Mouse (Mus musculus) central nervous system, embryonic 11.5 days (tissue): ENCODE measurements around the gene Otud5. TPM values are rescaled to one million over a fixed set of nuclear protein-coding genes. Genes with fewer than 3 reads are reported as not detected.

Source experiments
- polyA plus RNA-seq: library from polyadenylated mRNA; depleted of rRNA; stranded (reverse); fragments of >200 nt; gene quantifications from 2 replicates; pipeline ENCODE4 v1.2.3, GENCODE M21; 2012; rRNA removed

The Otud5 gene
- polyA plus RNA-seq = 43.7 and 56.6 TPM in 2 replicates

DNA sequence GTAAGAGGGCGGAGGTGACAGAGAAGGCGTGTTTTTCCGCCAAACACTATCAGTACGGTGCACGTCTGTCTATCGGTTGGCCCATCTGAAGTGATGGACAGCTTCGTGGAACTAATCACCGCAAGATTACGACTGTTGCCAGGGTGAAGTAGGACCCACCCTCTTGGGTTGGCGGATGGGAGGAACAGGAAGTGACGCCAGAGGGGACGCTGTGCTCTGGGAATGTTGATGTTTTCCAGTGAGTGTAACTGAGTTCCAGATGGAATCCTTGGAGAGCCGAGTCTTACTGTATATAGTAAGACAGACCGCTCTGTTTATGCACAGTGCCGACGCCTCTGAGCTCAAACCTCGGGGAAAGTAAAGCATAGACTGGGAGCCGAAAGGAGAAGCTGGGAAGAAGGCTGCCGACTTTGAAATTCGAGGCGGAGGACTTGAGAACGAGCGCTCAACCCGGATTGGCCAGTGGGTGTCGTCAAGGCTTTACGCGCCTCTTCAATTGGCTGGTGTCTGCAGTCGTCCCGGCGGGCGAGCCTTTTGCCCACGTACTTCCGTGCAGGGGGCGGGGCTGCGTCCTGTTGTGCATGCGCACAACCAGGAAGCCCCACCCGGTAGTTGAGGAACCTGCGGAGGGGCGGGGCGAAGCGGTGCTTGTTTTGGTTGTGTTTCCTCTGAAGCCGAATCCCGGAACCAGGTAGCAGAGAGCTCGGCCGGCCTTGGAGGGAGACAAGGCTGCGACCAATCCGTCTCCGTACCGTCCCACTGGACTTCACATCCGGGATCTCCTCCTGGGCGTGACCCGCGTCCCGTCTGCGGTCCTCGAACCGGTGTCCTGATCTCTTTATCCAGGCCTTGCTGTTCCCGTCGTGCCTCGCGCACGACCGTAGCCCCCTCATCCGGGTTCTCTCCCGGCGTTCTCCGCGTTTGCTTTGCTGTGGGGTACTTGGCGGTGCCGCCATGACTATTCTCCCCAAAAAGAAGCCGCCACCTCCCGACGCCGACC is at the start of gene Otud5:
TSS of gene Otud5 (plus strand) at position 202 of the 1,000 bp plus-strand sequence.

DNA sequence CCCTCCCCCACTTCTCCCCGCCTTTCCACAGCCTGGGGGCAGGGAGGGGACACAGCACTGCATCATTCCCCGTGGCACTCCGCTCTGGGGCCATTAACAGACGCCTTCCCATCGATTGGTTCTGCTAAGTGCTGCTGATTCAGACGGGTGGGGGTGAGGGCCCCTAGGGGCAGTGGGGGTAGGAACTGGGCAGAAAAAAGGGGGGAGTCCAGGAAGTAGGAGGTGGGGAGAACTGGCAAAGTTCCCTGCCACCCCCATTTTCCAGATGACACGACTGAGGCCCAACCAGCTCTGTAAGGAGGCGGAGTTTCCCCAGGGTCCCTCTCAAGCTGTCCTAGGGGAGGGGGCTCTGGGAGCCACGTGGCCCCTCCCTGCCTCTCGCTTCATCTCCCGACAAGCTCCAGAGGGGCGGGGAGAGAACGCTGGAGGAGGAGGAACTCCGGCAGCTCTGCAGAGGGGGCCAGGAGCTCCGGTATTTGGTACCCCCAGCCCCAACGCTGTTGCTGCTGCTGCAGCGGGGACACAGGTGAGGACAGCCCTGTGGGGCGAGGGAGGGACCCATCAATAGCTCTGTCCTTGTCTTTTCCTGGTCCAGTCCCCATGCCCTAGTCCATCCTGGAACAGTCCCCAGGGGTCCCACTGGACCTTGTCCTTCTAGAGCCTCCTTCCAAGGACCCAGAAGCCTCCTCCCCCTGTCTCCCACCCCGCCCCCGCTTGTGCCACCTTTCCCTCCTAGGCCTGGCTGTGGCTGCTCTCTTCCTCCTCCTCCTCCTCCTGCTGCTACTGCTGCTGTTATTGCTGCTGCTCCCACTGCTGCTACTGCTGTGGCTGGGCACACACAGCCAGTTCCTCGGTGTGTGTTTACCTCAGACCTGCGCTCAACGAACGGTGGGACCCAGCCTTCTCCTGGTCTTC is 19.0 kb upstream of the Otud5 start, which contains the start of gene Kcnd1:
TSS of gene Kcnd1 (plus strand) at position 425 of the 915 bp plus-strand sequence.

DNA sequence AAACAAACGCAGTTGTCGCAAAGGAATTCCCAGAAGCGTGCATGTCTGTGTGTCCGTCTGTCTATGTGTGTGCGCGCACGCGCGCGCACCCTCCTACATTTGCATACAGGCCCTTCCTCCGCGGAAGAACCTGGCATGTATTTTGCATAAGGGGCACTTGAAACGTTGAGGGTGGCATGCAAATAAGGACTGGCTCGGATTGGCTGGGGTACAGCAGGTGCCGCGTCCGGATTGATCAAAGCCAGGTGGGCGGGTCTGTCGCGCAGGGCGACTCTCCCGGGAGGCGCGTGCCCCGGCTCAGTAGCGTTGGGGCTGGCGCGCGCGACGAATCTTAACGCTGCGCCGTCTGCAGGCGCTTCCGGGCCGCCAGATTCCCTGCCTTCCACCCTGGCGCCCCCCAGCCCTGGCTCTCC is 36.8 kb downstream of the Otud5 start, which contains the start of gene Pim2:
TSS of gene Pim2 (plus strand) at position 256 of the 413 bp plus-strand sequence.

DNA sequence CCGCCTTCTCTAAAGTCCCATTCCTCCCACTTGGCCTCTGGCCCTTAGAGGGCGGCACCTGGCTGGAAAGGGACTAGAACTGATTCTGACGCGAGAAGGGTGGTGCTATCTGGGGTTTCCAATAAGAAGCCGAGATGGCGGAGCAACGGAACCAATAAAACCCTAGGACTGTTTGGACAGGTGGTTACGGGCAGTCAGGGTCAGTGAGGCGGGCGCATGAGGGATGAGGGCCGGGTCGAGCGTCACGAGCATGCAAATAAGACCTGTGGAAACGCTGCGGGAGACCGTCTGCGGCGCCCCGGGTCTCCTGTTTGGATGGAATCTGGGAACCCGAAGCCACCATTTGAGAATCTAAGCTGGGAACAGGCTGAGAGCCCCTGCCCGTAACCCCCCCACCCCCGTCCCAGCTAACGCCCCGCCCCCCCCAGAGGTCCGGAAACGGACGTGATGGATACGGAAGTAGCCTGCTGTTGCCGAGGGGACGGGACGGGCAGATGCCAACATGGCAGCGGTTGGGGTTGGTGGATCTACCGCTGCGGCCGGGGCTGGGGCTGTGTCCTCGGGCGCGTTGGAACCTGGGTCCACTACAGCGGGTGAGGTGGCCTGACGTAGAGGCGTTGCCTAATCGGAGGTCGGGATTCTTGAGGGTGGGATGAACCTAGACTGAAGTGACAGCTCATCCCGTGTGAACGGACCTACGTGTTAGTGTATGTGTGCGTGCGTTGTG is 42.8 kb downstream of the Otud5 start, which contains the start of gene Slc35a2:
TSS of gene Slc35a2 (plus strand) at position 188 of the 727 bp plus-strand sequence.

DNA sequence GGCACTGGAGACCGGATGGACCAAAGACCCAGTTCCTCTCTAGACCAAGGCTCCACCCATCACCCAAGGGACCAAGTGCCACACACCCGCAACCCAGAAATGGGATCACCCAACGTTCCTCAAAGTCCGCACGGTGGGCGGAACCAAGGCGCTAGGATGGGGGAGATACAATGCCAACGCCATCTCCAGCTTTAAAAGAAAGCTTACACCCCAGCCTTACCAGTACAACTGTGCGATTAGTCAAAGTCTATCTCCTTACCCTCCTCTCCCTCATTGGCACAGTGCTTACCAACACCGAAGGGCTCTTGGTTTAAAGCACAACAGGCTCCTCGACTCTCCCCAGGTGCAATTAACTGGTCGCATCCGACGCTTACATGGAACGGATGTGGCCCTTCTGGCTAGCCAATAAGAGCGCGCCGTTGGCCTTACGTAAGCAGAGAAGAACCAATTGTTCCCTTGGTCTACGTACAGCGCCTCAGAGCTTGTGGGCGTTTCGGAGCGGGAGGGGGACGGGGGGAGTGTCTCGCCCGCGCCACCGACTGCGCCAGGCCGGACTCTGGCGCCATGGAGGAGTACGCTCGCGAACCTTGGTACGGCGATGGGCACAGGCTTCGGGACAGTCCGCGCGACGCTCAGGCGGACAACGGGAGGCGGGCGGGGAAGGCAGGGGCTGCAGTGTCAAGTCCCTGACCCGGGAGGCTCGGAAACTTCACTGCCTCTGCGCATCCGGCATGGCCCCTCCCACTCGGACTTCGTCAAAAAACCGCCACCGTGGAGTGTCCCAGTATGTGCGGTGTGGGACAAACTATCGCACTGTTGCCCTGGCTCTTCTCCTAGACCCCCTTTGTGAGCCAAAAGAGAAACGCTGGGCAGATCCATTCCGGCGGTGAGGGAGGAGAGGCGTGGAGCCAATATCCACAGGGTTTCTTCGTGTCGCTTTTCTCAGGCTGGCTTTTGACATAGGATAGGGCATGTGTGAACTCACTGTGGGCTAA is 58.0 kb downstream of the Otud5 start, which contains the start of the genes Pqbp1 and Timm17b:
TSS of gene Pqbp1 (minus strand) at position 390 of the 995 bp plus-strand sequence.
TSS of gene Timm17b (plus strand) at position 478 of the 995 bp plus-strand sequence.

DNA sequence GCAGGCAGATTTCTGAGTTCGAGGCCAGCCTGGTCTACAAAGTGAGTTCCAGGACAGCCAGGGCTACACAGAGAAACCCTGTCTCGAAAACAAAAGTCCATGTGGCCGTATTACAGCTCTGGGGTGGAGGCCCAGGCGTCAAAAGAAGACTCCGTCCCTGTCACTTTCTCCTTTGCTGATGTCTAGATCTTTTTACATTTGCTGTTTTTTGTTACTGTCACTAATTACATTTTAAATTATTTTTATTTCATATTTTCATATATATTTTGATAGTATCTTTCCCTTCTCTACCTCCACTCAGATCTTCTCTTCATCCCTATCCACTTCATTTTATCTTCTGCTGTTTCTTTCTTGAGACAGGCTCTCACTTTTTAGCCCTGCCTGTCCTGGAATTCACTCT is 66.6 kb downstream of the Otud5 start, which contains the start of gene Gm10491:
TSS of gene Gm10491 (minus strand) at position 101 of the 400 bp plus-strand sequence.

DNA sequence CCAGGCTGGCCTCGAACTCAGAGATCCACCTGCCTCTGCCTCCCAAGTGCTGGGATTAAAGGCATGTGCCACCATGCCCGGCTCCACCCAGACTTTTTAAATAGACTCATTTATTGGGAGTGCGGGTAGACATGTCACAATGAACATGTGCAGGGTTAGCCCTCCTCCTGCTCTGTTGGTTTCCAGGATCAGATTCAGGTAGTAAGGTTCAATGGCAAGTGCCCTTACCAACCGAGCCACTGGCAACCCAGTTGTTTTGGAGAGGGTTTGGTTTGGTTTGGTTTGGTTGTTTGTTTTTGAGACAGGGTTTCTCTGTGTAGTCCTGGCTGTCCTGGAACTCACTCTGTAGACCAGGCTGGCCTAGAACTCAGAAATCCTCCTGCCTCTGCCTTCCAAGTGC is 68.1 kb downstream of the Otud5 start, which contains the start of gene Gm10490:
TSS of gene Gm10490 (plus strand) at position 301 of the 400 bp plus-strand sequence.

DNA sequence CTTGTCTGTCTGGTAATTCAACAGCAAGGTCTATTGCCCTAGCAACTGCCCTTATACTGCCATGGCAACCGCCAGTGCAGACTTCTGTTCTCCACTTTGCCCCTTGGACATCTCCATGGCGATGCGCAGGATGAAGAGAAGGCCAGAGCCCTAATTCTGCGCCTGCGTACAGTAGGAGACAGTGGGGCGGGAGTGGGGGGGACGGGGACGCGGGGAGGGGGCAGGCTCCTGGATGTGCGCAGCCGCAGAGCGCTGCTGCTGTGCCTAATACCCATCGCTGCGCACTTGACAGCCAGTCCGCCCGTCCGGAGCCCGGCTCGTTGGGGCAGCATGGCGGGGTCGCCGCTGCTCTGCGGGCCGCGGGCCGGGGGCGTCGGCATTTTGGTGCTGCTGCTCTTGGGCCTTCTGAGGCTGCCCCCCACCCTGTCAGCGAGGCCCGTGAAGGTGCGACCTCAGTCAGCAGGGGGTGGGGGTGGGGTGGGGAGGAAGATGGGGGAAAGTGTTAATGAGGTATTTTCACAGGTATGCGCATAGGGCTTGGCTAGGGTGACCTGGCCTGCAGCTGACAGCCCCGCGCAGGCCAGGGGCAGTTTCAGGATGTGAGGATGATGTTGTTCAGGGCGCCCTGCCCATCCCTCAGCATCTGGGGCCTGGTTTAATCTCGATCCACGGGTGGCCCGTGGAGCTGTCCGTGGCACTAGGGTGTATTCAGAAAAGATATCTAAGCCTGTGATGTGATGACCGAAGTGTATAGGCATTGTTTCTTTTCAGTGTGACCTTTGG is 78.6 kb downstream of the Otud5 start, which contains the start of gene Pcsk1n:
TSS of gene Pcsk1n (plus strand) at position 222 of the 783 bp plus-strand sequence.

Other genes starting within 250 kb of the Otud5 start
- gene Ccdc22, start 235.8 kb upstream of the Otud5 start, polyA plus RNA-seq = 24.3 and 26.8 TPM in 2 replicates
- gene Cacna1f, start 234.3 kb upstream of the Otud5 start, polyA plus RNA-seq = 0.01 and 0.02 TPM in 2 replicates
- 24.8 and 45.7 TPM in 2 replicates for gene Syp, start 202.9 kb upstream of the Otud5 start, polyA plus RNA-seq
- gene Prickle3, start 184.1 kb upstream of the Otud5 start, polyA plus RNA-seq = 4.0 and 7.8 TPM in 2 replicates
- gene Plp2, start 170.0 kb upstream of the Otud5 start, polyA plus RNA-seq = 27.1 and 66.2 TPM in 2 replicates
- 0.16 and 0.22 TPM in 2 replicates for gene Magix, start 160.1 kb upstream of the Otud5 start, polyA plus RNA-seq
- gene Gpkow, start 144.2 kb upstream of the Otud5 start, polyA plus RNA-seq = 33.8 and 34.8 TPM in 2 replicates
- 27.5 and 38.5 TPM in 2 replicates for gene Wdr45, start 127.0 kb upstream of the Otud5 start, polyA plus RNA-seq
- gene Gm45208, start 119.1 kb upstream of the Otud5 start, polyA plus RNA-seq = 0.24 and 0.42 TPM in 2 replicates
- 53.9 and 70.5 TPM in 2 replicates for gene Praf2, start 112.9 kb upstream of the Otud5 start, polyA plus RNA-seq
- 20.3 and 22.5 TPM in 2 replicates for gene Ccdc120, start 90.5 kb upstream of the Otud5 start, polyA plus RNA-seq
- gene Tfe3, start 78.8 kb upstream of the Otud5 start, polyA plus RNA-seq = 16.0 and 21.7 TPM in 2 replicates
- gene Gripap1, start 51.6 kb upstream of the Otud5 start, polyA plus RNA-seq = 72.0 and 84.3 TPM in 2 replicates
- gene Kcnd1, start 19.1 kb upstream of the Otud5 start, polyA plus RNA-seq = 2.8 and 3.9 TPM in 2 replicates
- 11.3 and 13.8 TPM in 2 replicates for gene Pim2, start 36.9 kb downstream of the Otud5 start, polyA plus RNA-seq
- gene Slc35a2, start 42.7 kb downstream of the Otud5 start, polyA plus RNA-seq = 15.1 and 29.0 TPM in 2 replicates
- 167 and 254 TPM in 2 replicates for gene Pqbp1, start 57.9 kb downstream of the Otud5 start, polyA plus RNA-seq
- gene Timm17b, start 58.0 kb downstream of the Otud5 start, polyA plus RNA-seq = 52.5 and 81.8 TPM in 2 replicates
- not detected in 2 replicates for gene Gm10491, start 66.5 kb downstream of the Otud5 start, polyA plus RNA-seq
- gene Gm10490, start 68.2 kb downstream of the Otud5 start, polyA plus RNA-seq = 0.29 TPM in 1 of 2 replicates, not detected in the other
- 14.0 and 40.0 TPM in 2 replicates for gene Pcsk1n, start 78.5 kb downstream of the Otud5 start, polyA plus RNA-seq
- gene Eras, start 87.2 kb downstream of the Otud5 start, polyA plus RNA-seq = 0.07 and 0.11 TPM in 2 replicates
- 88.1 and 106 TPM in 2 replicates for gene Hdac6, start 106.5 kb downstream of the Otud5 start, polyA plus RNA-seq
- 9.1 and 11.0 TPM in 2 replicates for gene Gata1, start 136.7 kb downstream of the Otud5 start, polyA plus RNA-seq
- 0.19 TPM in 1 of 2 replicates, not detected in the other for gene Glod5, start 177.1 kb downstream of the Otud5 start, polyA plus RNA-seq
- 56.8 and 78.2 TPM in 2 replicates for gene Suv39h1, start 233.4 kb downstream of the Otud5 start, polyA plus RNA-seq
- 1.7 and 1.8 TPM in 2 replicates for gene Was, start 249.1 kb downstream of the Otud5 start, polyA plus RNA-seq